Mouse (Mus musculus): ENCODE data around the gene Creg1.
"Not testable (repeated sequence)": the region's sequence is repeated elsewhere in the genome, so short reads cannot be mapped to it uniquely, and the experiment has no call there.

Gene Creg1

GRCm38 (mm10) chr1:165751838-165752237 is 11.7 kb upstream of the Creg1 start:
- DNase-seq (ENCODE audit: low spot score), result no peak

GRCm38 (mm10) chr1:165754205-165754604 is 9.3 kb upstream of the Creg1 start:
- DNase-seq (ENCODE audit: low spot score), result no peak

- no peak for DNase-seq (ENCODE audit: low spot score)
Measured at GRCm38 (mm10) chr1:165755194-165755593, 8.4 kb upstream of the Creg1 start.

GRCm38 (mm10) chr1:165761522-165762305 is 1.8 kb upstream of the Creg1 start:
- no peak for DNase-seq (ENCODE audit: low spot score)

- not testable (repeated sequence) for DNase-seq (ENCODE audit: low spot score)
Measured at GRCm38 (mm10) chr1:165762498-165762897, 1.0 kb upstream of the Creg1 start.

- DNase-seq (ENCODE audit: low spot score), result no peak
Measured at GRCm38 (mm10) chr1:165762914-165763634, 472 bp upstream of the Creg1 start.

- DNase-seq (ENCODE audit: low spot score), result no peak
Measured at GRCm38 (mm10) chr1:165764571-165764970, 1.0 kb downstream of the Creg1 start.

GRCm38 (mm10) chr1:165765041-165765440 is 1.5 kb downstream of the Creg1 start:
- no peak for DNase-seq (ENCODE audit: low spot score)

- no peak for DNase-seq (ENCODE audit: low spot score)
Measured at GRCm38 (mm10) chr1:165765651-165766294, 2.2 kb downstream of the Creg1 start.

GRCm38 (mm10) chr1:165766295-165766890 is 2.8 kb downstream of the Creg1 start:
- no peak for DNase-seq (ENCODE audit: low spot score)

- no peak for DNase-seq (ENCODE audit: low spot score)
Measured at GRCm38 (mm10) chr1:165768894-165769512, 5.5 kb downstream of the Creg1 start.

- no peak for DNase-seq (ENCODE audit: low spot score)
Measured at GRCm38 (mm10) chr1:165770181-165770759, 6.7 kb downstream of the Creg1 start.

GRCm38 (mm10) chr1:165771491-165771897 is 7.9 kb downstream of the Creg1 start:
- peak; percentile 91 for DNase-seq (ENCODE audit: low spot score)

GRCm38 (mm10) chr1:165771998-165772397 is 8.5 kb downstream of the Creg1 start:
- no peak for DNase-seq (ENCODE audit: low spot score)

GRCm38 (mm10) chr1:165775518-165776294 is 12.2 kb downstream of the Creg1 start:
- DNase-seq (ENCODE audit: low spot score), result peak; percentile 86

GRCm38 (mm10) chr1:165779954-165780585 is 16.5 kb downstream of the Creg1 start:
- peak; percentile 72 for DNase-seq (ENCODE audit: low spot score)

- peak; percentile 66 for DNase-seq (ENCODE audit: low spot score)
Measured at GRCm38 (mm10) chr1:165780586-165781111, 17.1 kb downstream of the Creg1 start.

GRCm38 (mm10) chr1:165781426-165781825 is 17.9 kb downstream of the Creg1 start:
- DNase-seq (ENCODE audit: low spot score), result no peak

GRCm38 (mm10) chr1:165781911-165782310 is 18.4 kb downstream of the Creg1 start:
- DNase-seq (ENCODE audit: low spot score), result no peak

GRCm38 (mm10) chr1:165786296-165786695 is 22.8 kb downstream of the Creg1 start:
- peak; percentile 74 for DNase-seq (ENCODE audit: low spot score)
